Mouse (Mus musculus): ENCODE data around the gene Ctnna2.

The Ctnna2 gene

GRCm38 (mm10) chr6:77603914-77604313 lies 375.6 kb downstream of the Ctnna2 start:
- DNase-seq (ENCODE audit: extremely low read depth, insufficient read length, low spot score): no peak

GRCm38 (mm10) chr6:77599244-77599643 lies 380.3 kb downstream of the Ctnna2 start:
- no peak for DNase-seq (ENCODE audit: extremely low read depth, insufficient read length, low spot score)

- no peak for DNase-seq (ENCODE audit: extremely low read depth, insufficient read length, low spot score)
These were observed 396.9 kb downstream of the Ctnna2 start for GRCm38 (mm10) chr6:77582568-77582967.

- no peak for DNase-seq (ENCODE audit: extremely low read depth, insufficient read length, low spot score)
These were observed 398.6 kb downstream of the Ctnna2 start for GRCm38 (mm10) chr6:77580926-77581325.

GRCm38 (mm10) chr6:77578612-77579011 lies 400.9 kb downstream of the Ctnna2 start:
- DNase-seq (ENCODE audit: extremely low read depth, insufficient read length, low spot score): no peak

- DNase-seq (ENCODE audit: extremely low read depth, insufficient read length, low spot score): no peak
These were observed 401.9 kb downstream of the Ctnna2 start for GRCm38 (mm10) chr6:77577585-77577984.

GRCm38 (mm10) chr6:77572614-77573013 lies 406.9 kb downstream of the Ctnna2 start:
- DNase-seq (ENCODE audit: extremely low read depth, insufficient read length, low spot score): no peak

GRCm38 (mm10) chr6:77569851-77570250 lies 409.6 kb downstream of the Ctnna2 start:
- DNase-seq (ENCODE audit: extremely low read depth, insufficient read length, low spot score): no peak

GRCm38 (mm10) chr6:77556181-77556580 lies 423.3 kb downstream of the Ctnna2 start:
- DNase-seq (ENCODE audit: extremely low read depth, insufficient read length, low spot score): no peak

- DNase-seq (ENCODE audit: extremely low read depth, insufficient read length, low spot score): no peak
These were observed 442.3 kb downstream of the Ctnna2 start for GRCm38 (mm10) chr6:77537055-77537807.

GRCm38 (mm10) chr6:77527636-77528035 lies 451.9 kb downstream of the Ctnna2 start:
- DNase-seq (ENCODE audit: extremely low read depth, insufficient read length, low spot score): no peak

- DNase-seq (ENCODE audit: extremely low read depth, insufficient read length, low spot score): no peak
These were observed 457.7 kb downstream of the Ctnna2 start for GRCm38 (mm10) chr6:77521836-77522235.

GRCm38 (mm10) chr6:77516515-77516914 lies 463.0 kb downstream of the Ctnna2 start:
- no peak for DNase-seq (ENCODE audit: extremely low read depth, insufficient read length, low spot score)

GRCm38 (mm10) chr6:77511805-77512204 lies 467.7 kb downstream of the Ctnna2 start:
- DNase-seq (ENCODE audit: extremely low read depth, insufficient read length, low spot score): no peak

- DNase-seq (ENCODE audit: extremely low read depth, insufficient read length, low spot score): no peak
These were observed 487.8 kb downstream of the Ctnna2 start for GRCm38 (mm10) chr6:77491721-77492120.

- no peak for DNase-seq (ENCODE audit: extremely low read depth, insufficient read length, low spot score)
These were observed 492.8 kb downstream of the Ctnna2 start for GRCm38 (mm10) chr6:77486658-77487057.

GRCm38 (mm10) chr6:77482081-77482480 lies 497.4 kb downstream of the Ctnna2 start:
- DNase-seq (ENCODE audit: extremely low read depth, insufficient read length, low spot score): no peak

- no peak for DNase-seq (ENCODE audit: extremely low read depth, insufficient read length, low spot score)
These were observed 504.1 kb downstream of the Ctnna2 start for GRCm38 (mm10) chr6:77475354-77475753.

GRCm38 (mm10) chr6:77473256-77473655 lies 506.2 kb downstream of the Ctnna2 start:
- no peak for DNase-seq (ENCODE audit: extremely low read depth, insufficient read length, low spot score)

- no peak for DNase-seq (ENCODE audit: extremely low read depth, insufficient read length, low spot score)
These were observed 511.4 kb downstream of the Ctnna2 start for GRCm38 (mm10) chr6:77468058-77468457.

- no peak for DNase-seq (ENCODE audit: extremely low read depth, insufficient read length, low spot score)
These were observed 516.8 kb downstream of the Ctnna2 start for GRCm38 (mm10) chr6:77462737-77463136.

GRCm38 (mm10) chr6:77457919-77458318 lies 521.6 kb downstream of the Ctnna2 start:
- no peak for DNase-seq (ENCODE audit: extremely low read depth, insufficient read length, low spot score)

GRCm38 (mm10) chr6:77446861-77447260 lies 532.6 kb downstream of the Ctnna2 start:
- DNase-seq (ENCODE audit: extremely low read depth, insufficient read length, low spot score): no peak
